Mouse (Mus musculus) liver, embryonic 18 days (tissue): Measurements from ENCODE around the gene Plrg1. TPM values are rescaled to one million over a fixed set of nuclear protein-coding genes. Genes with fewer than 3 reads are reported as not detected.

Experiments used
- polyA plus RNA-seq: library from polyadenylated mRNA; depleted of rRNA; stranded (reverse); fragments of >200 nt; gene quantifications from 2 replicates; pipeline ENCODE4 v1.2.3, GENCODE M21; 2012; rRNA removed

Gene Plrg1
- polyA plus RNA-seq = 42.0 and 47.9 TPM in 2 replicates

DNA sequence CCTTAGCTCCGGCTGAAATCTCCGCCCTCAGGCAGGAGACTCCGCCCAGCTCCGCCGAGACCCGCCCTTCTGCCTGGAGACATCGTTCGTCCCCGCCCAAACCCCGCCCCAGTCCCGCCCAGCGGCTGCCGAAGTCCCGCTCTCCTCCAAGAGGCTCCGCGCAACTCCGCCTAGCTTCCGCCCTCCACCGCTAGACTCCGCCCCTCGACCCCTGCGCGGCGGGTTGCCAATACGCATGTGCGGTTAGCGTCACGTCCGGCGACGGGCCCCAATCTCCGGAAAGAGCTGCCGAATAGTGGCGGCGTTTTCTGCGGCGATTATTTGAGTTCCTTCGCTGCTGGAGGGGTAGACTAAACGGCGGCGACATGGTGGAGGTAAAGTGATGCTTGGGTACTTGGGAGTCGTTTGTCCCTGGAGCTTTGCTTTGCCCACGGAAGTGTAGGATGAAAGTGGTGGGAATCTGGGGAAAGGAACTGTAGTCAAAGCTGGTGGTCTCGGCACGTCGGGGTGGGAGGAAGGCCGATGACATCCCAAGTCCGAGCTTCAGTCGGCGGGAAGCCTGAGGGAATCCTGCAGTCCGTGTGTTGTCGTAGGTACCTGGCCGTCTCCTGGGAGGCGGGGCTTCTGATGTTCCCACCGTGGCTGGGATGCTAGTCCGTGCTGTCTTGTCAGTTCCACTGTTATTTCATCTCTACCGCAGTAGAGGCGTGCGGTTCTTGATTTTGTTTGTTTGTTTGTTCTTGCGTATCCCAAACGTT lies at the start of gene Plrg1:
Gene Plrg1, plus strand, starts transcription at position 242 of the 758 bp plus-strand sequence.

DNA sequence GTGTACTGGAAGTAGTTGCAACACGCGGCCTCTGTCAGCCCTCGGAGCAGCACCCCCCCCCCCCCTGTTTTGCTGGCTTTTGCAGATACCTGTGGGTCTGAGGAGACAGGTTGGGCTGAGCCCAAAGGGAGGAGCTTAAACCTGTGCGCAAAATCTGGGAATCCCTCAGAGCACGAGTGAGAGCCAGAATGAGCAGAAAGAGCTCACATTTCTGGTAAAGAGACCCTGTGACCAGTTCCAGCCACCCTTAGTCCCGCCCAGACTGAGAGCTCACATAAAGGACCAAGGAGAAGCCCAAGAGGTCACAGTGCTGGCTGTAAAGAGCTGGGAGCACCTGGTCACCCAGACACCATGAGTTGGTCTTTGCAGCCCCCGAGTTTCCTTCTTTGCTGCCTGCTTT lies 47.8 kb upstream of the Plrg1 start, which contains the start of gene Fgg:
Gene Fgg, plus strand, starts transcription at position 168 of the 400 bp plus-strand sequence.

DNA sequence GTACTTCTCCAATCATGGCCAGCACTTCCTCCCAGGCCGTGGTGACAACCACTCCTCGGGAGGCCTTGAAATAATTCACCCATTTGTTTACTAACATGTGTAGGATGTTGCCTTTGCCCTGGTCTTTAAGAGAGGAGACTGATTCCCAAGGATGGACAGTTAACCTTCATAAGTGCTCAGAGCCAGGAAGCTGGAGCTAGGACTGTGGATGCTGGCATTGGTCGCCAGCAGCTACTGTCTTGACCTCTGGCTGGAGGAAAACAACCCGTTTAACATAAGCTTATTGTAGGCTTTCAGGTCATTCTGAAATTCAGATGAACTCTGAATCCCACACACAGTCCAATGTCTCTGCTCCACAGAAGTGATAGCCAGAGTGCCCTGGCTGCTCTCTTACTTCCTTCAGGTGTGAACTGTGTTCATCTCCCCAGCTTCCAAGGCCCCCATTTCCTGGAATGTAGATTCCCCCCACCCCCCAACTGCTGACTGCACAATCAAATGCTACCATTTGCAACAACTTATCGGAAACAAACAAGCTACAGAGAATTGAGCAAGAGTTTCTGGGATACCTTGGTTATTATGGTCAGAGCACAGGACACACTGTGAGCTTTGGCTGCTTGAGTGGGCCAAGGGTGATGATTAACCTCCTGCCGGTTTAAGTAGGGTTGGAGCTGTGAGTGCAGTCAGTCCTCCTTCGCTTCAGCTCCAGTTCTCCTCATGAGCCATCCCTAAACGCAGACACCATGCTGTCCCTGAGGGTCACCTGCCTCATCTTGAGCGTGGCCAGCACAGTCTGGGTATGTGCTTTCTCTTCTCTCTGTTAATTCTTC lies 29.6 kb upstream of the Plrg1 start, which contains the start of gene Fga:
Gene Fga, plus strand, starts transcription at position 602 of the 827 bp plus-strand sequence.

DNA sequence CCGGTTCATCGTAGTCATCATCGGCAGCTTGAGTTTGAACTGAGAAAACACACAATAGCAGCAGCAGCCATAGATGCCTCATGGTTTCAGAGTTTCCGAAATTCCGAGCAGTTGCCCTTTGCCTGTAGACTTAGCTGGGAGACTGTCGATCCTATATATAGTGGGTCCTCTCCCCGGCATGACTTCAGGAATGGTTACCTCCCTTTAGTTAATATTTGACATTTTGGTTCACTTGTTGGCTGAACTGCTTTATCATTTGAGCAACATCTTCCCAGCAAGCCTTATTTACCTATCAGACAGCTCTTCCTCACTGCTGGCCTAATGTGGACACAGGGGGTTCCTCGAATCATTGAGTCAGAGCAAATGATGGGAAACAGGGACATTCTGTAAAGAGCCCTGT lies 5.6 kb upstream of the Plrg1 start, which contains the start of gene Fgb:
Gene Fgb, minus strand, starts transcription at position 184 of the 400 bp plus-strand sequence.

Other genes starting within 250 kb of the Plrg1 start
- gene Rbm46, start 179.0 kb upstream of the Plrg1 start, polyA plus RNA-seq = 0.30 TPM in 2 replicates
- gene Lrat, start 151.5 kb upstream of the Plrg1 start, polyA plus RNA-seq = 2.5 and 2.8 TPM in 2 replicates
- 4,778 and 5,150 TPM in 2 replicates for gene Fgg, start 47.8 kb upstream of the Plrg1 start, polyA plus RNA-seq
- 3,597 and 3,810 TPM in 2 replicates for gene Fga, start 29.4 kb upstream of the Plrg1 start, polyA plus RNA-seq
- gene Fgb, start 5.7 kb upstream of the Plrg1 start, polyA plus RNA-seq = 3,555 and 4,009 TPM in 2 replicates
- gene Dchs2, start 72.4 kb downstream of the Plrg1 start, polyA plus RNA-seq = under 0.01 and 0.02 TPM in 2 replicates